Mouse (Mus musculus) brain, embryonic 14.5 days (tissue): ENCODE results near the gene Gm4631.
"Not testable (repeated sequence)": the region's sequence is repeated elsewhere in the genome, so short reads cannot be mapped to it uniquely, and the experiment has no call there.

Source experiments
- CTCF ChIP-seq: fragments of 200-500 bp; IDR thresholded peaks from 2 replicates; pipeline ENCODE4 v1.5.1; 2012; ENCODE audit warnings: inconsistent platforms, mild to moderate bottlenecking, moderate library complexity, borderline replicate concordance; ENCODE audit not compliant: insufficient read depth, insufficient read length; ENCODE audit errors: extremely low read depth
- POLR2A ChIP-seq: fragments of 200-500 bp; IDR thresholded peaks from 2 replicates; pipeline ENCODE4 v1.6.1; 2012; ENCODE audit warnings: mild to moderate bottlenecking, inconsistent platforms, borderline replicate concordance; ENCODE audit not compliant: poor library complexity, insufficient read depth, insufficient read length, severe bottlenecking; ENCODE audit errors: extremely low read depth

GRCm38 (mm10) chr2:175338097-175338496 is at the start of gene Gm4631:
- TF ChIP-seq CTCF, POLR2A: not testable (repeated sequence)
